Mouse (Mus musculus): Measurements from ENCODE around the gene Neu3. TPM values are rescaled to one million over a fixed set of nuclear protein-coding genes. Genes with fewer than 3 reads are reported as not detected.
A peak's percentile ranks its signal among the peaks of the same experiment; 100 is the strongest.
"Not testable (repeated sequence)": the region's sequence is repeated elsewhere in the genome, so short reads cannot be mapped to it uniquely, and the experiment has no call there.

The Neu3 gene
- total and polyA plus RNA-seq, 3 experiments: 6.6 to 9.0 (median 7.2) TPM

DNA sequence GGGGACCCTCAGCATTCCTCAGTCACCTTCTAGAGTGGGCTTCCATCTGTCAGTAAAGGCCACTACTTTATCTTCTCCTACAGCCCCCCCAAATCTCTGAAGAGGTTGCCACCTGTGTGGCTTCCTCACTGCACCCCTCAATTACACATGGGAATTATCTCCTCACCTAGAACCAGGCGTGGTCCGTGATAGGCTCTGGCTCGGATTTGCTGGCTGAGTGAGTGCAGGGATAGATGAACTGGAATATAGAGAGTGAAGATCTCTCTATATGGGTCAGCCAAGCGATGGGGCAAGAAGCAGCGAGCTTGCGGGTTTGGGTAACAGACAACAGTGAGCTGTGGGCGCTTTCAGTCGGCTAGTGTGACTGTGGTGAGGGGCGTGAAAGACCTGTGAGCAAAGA lies 2.7 kb downstream of the Neu3 start:
- H3K9me3 ChIP-seq (replicated peaks): no peaks in the 10 kb centered on the region
- H3K36me3 ChIP-seq (replicated peaks): peaks cover 29% of the 10 kb centered on the region
- ATAC-seq (ENCODE audit: extremely low read depth, insufficient number of reproducible peaks, low FRiP score, poor library complexity, severe bottlenecking) (no peak), DNase-seq (ENCODE audit: low spot score) (no peak)
- H3K4me1 ChIP-seq (ENCODE audit: insufficient read depth, low read depth, low read length): peaks cover 59% of the 10 kb centered on the region
- peak overlapping the region; percentile 65; the same call in 1 of the 2 replicates for H3K4me3 ChIP-seq (ENCODE audit: low read depth, low read length)
- H3K27me3 ChIP-seq (ENCODE audit: insufficient read depth, low read length): no peaks in the 10 kb centered on the region
- TF ChIP-seq GATA1 (IDR thresholded peaks at IDR 0.05; ENCODE audit: borderline replicate concordance, low read length): no peak
- TF ChIP-seq CTCF (IDR thresholded peaks at IDR 0.05; ENCODE audit: low read depth, low read length): no peak
- TF ChIP-seq GATA2 (IDR thresholded peaks at IDR 0.05; ENCODE audit: borderline replicate concordance, low read depth, low read length): no peak
- TF ChIP-seq TAL1 (conservative IDR thresholded peaks at IDR 0.05; ENCODE audit: low read depth, low read length): no peak

- ATAC-seq (ENCODE audit: extremely low read depth, insufficient number of reproducible peaks, low FRiP score, poor library complexity, severe bottlenecking): peak; percentile 58
- no peaks in the 10 kb centered on the region for H3K9me3 ChIP-seq (replicated peaks)
- TF ChIP-seq GATA2 (IDR thresholded peaks at IDR 0.05; ENCODE audit: borderline replicate concordance, low read depth, low read length) (no peak), TAL1 (conservative IDR thresholded peaks at IDR 0.05; ENCODE audit: low read depth, low read length) (peak; percentile 74), POLR2AphosphoS5 (IDR thresholded peaks at IDR 0.05; ENCODE audit: insufficient replicate concordance, low read depth, low read length) (no peak), CTCF (IDR thresholded peaks at IDR 0.05; ENCODE audit: low read depth, low read length) (no peak), GATA1 (IDR thresholded peaks at IDR 0.05; ENCODE audit: borderline replicate concordance, low read length) (no peak)
- peaks cover 59% of the 10 kb centered on the region for H3K4me1 ChIP-seq (ENCODE audit: insufficient read depth, low read depth, low read length)
- H3K27me3 ChIP-seq (ENCODE audit: insufficient read depth, low read length): no peaks in the 10 kb centered on the region
- peaks cover 29% of the 10 kb centered on the region for H3K36me3 ChIP-seq (replicated peaks)
- H3K4me3 ChIP-seq (ENCODE audit: low read depth, low read length): peak overlapping the region; percentile 65; the same call in 1 of the 2 replicates
- peak; percentile 40 for DNase-seq (ENCODE audit: low spot score)
These were observed 3.4 kb downstream of the Neu3 start for GRCm38 (mm10) chr7:99824649-99825483.

- Histone ChIP-seq H3K36me3 (replicated peaks) (peaks cover 29% of the 10 kb centered on the region), H3K4me1 (ENCODE audit: insufficient read depth, low read depth, low read length) (peaks cover 57% of the 10 kb centered on the region), H3K27me3 (ENCODE audit: insufficient read depth, low read length) (no peaks in the 10 kb centered on the region), H3K4me3 (ENCODE audit: low read depth, low read length) (peak overlapping the region; percentile 40; the same call in 1 of the 2 replicates), H3K9me3 (replicated peaks) (no peaks in the 10 kb centered on the region)
- no peak for ATAC-seq (ENCODE audit: extremely low read depth, insufficient number of reproducible peaks, low FRiP score, poor library complexity, severe bottlenecking)
- TF ChIP-seq GATA1 (IDR thresholded peaks at IDR 0.05; ENCODE audit: borderline replicate concordance, low read length) (no peak), CTCF (IDR thresholded peaks at IDR 0.05; ENCODE audit: low read depth, low read length) (no peak), TAL1 (conservative IDR thresholded peaks at IDR 0.05; ENCODE audit: low read depth, low read length) (no peak), POLR2AphosphoS5 (IDR thresholded peaks at IDR 0.05; ENCODE audit: insufficient replicate concordance, low read depth, low read length) (no peak), GATA2 (IDR thresholded peaks at IDR 0.05; ENCODE audit: borderline replicate concordance, low read depth, low read length) (no peak)
- DNase-seq (ENCODE audit: low spot score): no peak
These were observed 5.1 kb downstream of the Neu3 start for GRCm38 (mm10) chr7:99823045-99823663.

DNA sequence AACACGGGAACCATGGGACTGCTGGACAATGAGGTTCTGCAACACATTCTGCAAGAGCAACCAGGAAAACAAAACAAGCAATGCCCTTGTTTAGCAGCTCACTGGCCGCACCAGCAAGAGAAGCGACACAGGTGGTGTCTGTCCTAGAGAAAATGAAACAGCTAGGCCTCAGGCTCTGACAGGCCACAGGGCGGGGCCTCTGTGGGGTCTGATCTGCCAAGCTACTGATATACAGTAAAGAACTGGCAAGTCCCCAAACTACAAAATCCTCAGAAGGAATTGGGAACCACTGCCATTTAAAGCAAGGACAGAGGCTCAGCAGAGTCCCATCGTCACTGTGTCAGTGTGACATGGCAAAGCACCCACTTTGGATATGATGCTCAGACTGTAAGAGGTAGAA lies 5.8 kb downstream of the Neu3 start:
- TF ChIP-seq CTCF (IDR thresholded peaks at IDR 0.05; ENCODE audit: low read depth, low read length): no peak
- Histone ChIP-seq H3K27me3 (ENCODE audit: insufficient read depth, low read length) (no peaks in the 10 kb centered on the region), H3K9me3 (replicated peaks) (no peaks in the 10 kb centered on the region), H3K36me3 (replicated peaks) (peaks cover 29% of the 10 kb centered on the region), H3K4me1 (ENCODE audit: insufficient read depth, low read depth, low read length) (peaks cover 60% of the 10 kb centered on the region), H3K4me3 (ENCODE audit: low read depth, low read length) (no peak overlapping the region; the same call in 1 of the 2 replicates)
- DNase-seq (ENCODE audit: low spot score) (no peak), ATAC-seq (ENCODE audit: extremely low read depth, insufficient number of reproducible peaks, low FRiP score, poor library complexity, severe bottlenecking) (no peak)

GRCm38 (mm10) chr7:99821953-99822352 lies 6.3 kb downstream of the Neu3 start:
- ATAC-seq (ENCODE audit: extremely low read depth, insufficient number of reproducible peaks, low FRiP score, poor library complexity, severe bottlenecking): no peak
- H3K4me3 ChIP-seq (ENCODE audit: low read depth, low read length): no peak overlapping the region
- H3K27me3 ChIP-seq (ENCODE audit: insufficient read depth, low read length): no peaks in the 10 kb centered on the region
- H3K4me1 ChIP-seq (ENCODE audit: insufficient read depth, low read depth, low read length): peaks cover 57% of the 10 kb centered on the region
- no peaks in the 10 kb centered on the region for H3K9me3 ChIP-seq (replicated peaks)
- peaks cover 31% of the 10 kb centered on the region for H3K36me3 ChIP-seq (replicated peaks)
- no peak for DNase-seq (ENCODE audit: low spot score)
- TF ChIP-seq POLR2AphosphoS5 (IDR thresholded peaks at IDR 0.05; ENCODE audit: insufficient replicate concordance, low read depth, low read length) (no peak), GATA1 (IDR thresholded peaks at IDR 0.05; ENCODE audit: borderline replicate concordance, low read length) (no peak), GATA2 (IDR thresholded peaks at IDR 0.05; ENCODE audit: borderline replicate concordance, low read depth, low read length) (no peak), TAL1 (conservative IDR thresholded peaks at IDR 0.05; ENCODE audit: low read depth, low read length) (no peak), CTCF (IDR thresholded peaks at IDR 0.05; ENCODE audit: low read depth, low read length) (no peak)

DNA sequence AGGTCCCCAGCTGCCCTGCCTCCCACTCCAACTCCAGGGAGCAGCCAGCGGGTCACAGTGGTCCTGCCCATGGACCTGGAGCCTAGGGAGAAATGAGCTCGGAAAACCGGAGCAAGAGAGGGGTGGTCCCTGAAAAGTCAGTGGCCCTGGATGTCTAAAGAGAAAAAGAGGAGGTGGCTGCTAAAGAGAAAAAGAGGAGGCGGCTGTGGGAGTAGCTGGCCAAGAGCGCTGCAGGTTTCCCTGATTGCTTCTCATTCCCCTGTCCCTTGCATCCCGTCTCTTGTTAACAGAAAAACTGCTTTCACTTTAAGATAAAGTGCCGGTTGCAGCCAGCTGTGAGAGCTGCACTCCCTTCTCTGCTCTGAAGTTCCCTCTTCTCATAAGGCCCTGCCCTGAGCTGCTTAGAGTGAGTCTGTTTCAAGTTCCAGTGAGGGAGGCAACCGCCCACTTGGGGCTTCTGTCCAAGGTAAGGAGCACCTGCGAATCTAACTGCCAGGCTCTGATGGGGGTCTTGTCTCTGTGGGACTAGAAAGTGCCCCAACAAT lies 10.0 kb downstream of the Neu3 start:
- not testable (repeated sequence) for DNase-seq (ENCODE audit: low spot score); H3K27me3 ChIP-seq (ENCODE audit: insufficient read depth, low read length); H3K4me3 ChIP-seq (ENCODE audit: low read depth, low read length); H3K9me3 ChIP-seq (replicated peaks); ATAC-seq (ENCODE audit: extremely low read depth, insufficient number of reproducible peaks, low FRiP score, poor library complexity, severe bottlenecking)
- H3K36me3 ChIP-seq (replicated peaks): peaks cover 47% of the 10 kb centered on the region
- peaks cover 23% of the 10 kb centered on the region for H3K4me1 ChIP-seq (ENCODE audit: insufficient read depth, low read depth, low read length)

All from G1E (cell line).